Mouse (Mus musculus) cerebellum, postnatal 36 days (tissue): Measurements from ENCODE around the gene Mboat2.

ENCODE experiments used
- DNase-seq, 2 experiments: peaks; one replicate each; pipeline ENCODE4 v3.0.0; 2021 to 2022; ENCODE audit warnings: mixed read lengths in 2 of 2

Mboat2 gene

GRCm38 (mm10) chr12:24909679-24910078 is 79.0 kb downstream of the Mboat2 start:
- no peak for DNase-seq

GRCm38 (mm10) chr12:24912174-24912573 is 81.5 kb downstream of the Mboat2 start:
- no peak for DNase-seq

GRCm38 (mm10) chr12:24912876-24913275 is 82.2 kb downstream of the Mboat2 start:
- DNase-seq, result no peak

GRCm38 (mm10) chr12:24918575-24919262 is 88.0 kb downstream of the Mboat2 start:
- DNase-seq, result no peak

GRCm38 (mm10) chr12:24920861-24921260 is 90.2 kb downstream of the Mboat2 start:
- no peak for DNase-seq

GRCm38 (mm10) chr12:24924003-24924402 is 93.3 kb downstream of the Mboat2 start:
- no peak for DNase-seq

- DNase-seq, result no peak
These were observed 94.6 kb downstream of the Mboat2 start for GRCm38 (mm10) chr12:24925276-24925675.

- DNase-seq, result no peak
These were observed 95.0 kb downstream of the Mboat2 start for GRCm38 (mm10) chr12:24925684-24926083.

- peak; percentile 53 to 54 for DNase-seq
These were observed 97.5 kb downstream of the Mboat2 start for GRCm38 (mm10) chr12:24928051-24928748.

GRCm38 (mm10) chr12:24929043-24929442 is 98.4 kb downstream of the Mboat2 start:
- DNase-seq, result no peak

- no peak for DNase-seq
These were observed 100.1 kb downstream of the Mboat2 start for GRCm38 (mm10) chr12:24930760-24931159.

GRCm38 (mm10) chr12:24932120-24932519 is 101.4 kb downstream of the Mboat2 start:
- no peak for DNase-seq

- no peak for DNase-seq
These were observed 102.6 kb downstream of the Mboat2 start for GRCm38 (mm10) chr12:24933206-24933775.

GRCm38 (mm10) chr12:24933996-24934395 is 103.3 kb downstream of the Mboat2 start:
- no peak for DNase-seq

- no peak for DNase-seq
These were observed 105.6 kb downstream of the Mboat2 start for GRCm38 (mm10) chr12:24936281-24936680.

GRCm38 (mm10) chr12:24939372-24939771 is 108.7 kb downstream of the Mboat2 start:
- no peak for DNase-seq

GRCm38 (mm10) chr12:24942619-24943287 is 112.1 kb downstream of the Mboat2 start:
- DNase-seq, result no peak

GRCm38 (mm10) chr12:24943427-24943826 is 112.7 kb downstream of the Mboat2 start:
- no peak for DNase-seq

GRCm38 (mm10) chr12:24944597-24944996 is 113.9 kb downstream of the Mboat2 start:
- DNase-seq, result no peak

GRCm38 (mm10) chr12:24947065-24947464 is 116.4 kb downstream of the Mboat2 start:
- DNase-seq, result no peak

- peak; percentile 31 to 42 for DNase-seq
These were observed 117.7 kb downstream of the Mboat2 start for GRCm38 (mm10) chr12:24948344-24948743.

GRCm38 (mm10) chr12:24950376-24951046 is 119.8 kb downstream of the Mboat2 start:
- DNase-seq, result no peak

GRCm38 (mm10) chr12:24952147-24952546 is 121.5 kb downstream of the Mboat2 start:
- peak; percentile 62 to 69 for DNase-seq
